Mouse (Mus musculus): ENCODE data around the gene Dmrta2.

Dmrta2 gene

DNA sequence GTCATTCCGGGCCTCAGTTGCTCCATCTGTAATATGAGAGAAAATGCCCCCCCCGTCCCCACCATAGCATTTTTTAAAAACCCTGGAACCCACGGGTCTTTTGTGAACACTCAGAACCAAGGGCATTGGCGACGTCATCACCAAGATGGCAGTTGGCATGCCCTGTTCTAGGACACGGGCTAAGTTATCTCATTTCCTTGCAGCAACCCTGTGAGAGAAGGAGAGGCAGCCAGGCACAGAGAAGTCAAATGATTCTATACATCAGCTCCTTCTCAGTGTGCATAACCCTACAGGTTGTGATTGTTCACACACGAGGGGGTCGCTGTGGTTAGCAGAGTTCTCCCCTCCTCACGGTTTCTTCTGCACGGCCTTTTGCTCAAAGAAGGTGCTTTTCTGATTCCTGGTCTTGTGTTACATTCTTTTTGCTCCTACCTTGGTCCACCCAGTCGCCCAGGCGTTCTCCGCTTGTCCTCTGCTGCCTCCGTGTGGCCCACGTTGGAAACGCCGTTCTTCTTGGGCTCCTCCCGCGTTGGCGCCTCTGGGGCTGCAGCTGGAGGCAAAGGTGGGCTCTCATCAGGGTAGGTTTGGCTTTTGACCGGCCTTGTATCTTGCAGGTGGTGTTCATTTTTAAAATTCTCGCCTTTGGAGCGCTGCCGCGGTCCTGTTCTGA lies 44.2 kb downstream of the Dmrta2 start:
- DNase-seq (ENCODE audit: low read depth): peak; percentile 51

DNA sequence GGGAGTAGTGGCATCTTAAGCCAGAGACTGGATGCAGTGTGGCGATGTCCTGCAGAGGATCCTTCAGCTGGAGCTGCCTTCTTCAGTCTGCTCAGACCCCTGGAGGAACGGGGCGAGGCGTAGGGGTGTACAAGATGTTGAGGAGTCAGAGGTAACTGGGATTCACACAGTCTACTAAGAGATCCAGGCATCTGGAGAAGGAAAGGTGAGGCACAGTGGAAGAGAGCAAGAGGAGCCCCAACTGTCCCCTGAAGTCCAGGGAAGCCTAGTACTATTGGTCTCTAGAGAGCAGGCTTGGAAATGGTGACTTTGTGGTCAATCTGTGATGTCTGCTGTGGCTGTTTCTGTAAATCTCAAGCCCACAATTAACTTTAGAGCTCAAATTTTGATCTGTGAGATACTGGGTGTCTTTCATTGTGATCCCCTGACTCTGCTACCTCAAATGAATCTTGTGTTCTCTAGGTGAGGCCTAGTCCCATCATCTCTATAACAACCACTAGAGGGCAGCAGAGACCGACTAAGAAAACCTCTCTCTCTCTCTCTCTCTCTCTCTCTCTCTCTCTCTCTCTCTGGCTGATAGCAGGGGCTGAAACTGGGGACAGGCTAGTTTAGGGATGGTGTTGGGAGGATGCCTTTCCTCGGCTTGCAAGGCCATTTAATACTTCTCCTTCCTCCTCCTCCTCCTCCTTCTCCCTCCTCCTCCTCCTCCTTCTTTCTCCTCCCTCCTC lies 50.8 kb downstream of the Dmrta2 start:
- no peak for DNase-seq (ENCODE audit: low read depth)

DNA sequence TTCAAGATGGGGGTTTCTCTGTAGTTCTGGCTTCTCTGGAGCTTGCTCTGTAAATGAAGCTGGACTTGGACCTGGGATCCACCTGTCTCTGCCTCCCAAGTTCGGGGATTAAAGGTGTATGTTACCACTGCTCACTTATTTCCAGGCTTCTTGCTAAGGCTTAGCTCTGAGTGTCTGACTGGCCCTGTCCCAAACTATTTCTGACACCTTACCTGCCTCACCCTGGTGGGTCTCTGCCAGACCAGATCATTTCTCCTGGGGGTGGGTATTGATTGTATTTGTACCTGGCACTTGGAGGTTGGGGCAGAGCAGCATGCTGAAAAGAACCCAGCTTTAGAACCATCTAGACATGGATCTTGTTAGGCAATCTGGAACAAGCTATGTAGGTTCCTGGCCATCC lies 51.6 kb downstream of the Dmrta2 start:
- no peak for DNase-seq (ENCODE audit: low read depth)

Measured in c-Kit-positive CD71-positive TER-119-negative erythroid progenitor cells, embryonic 14.5 days (primary cell).